Mouse (Mus musculus): ENCODE measurements at regions not wholly inside any gene's neighbourhood (a gene's known extent, or its start where the extent isn't known, plus 50 kb on each side); places are given as distances from the start of the nearest gene placed in this dataset.

GRCm38 (mm10) chr10:62034291-62034690 lies 55.4 kb upstream of the Col13a1 start:
- no peak for TF ChIP-seq CTCF (IDR thresholded peaks at IDR 0.05; ENCODE audit: low read depth)
- no peak for TF ChIP-seq EP300 (IDR thresholded peaks at IDR 0.05; ENCODE audit: low read depth)

Measured in liver, postnatal 0 days (tissue).